7 mouse cellular contexts compared by ENCODE assay signal in genomic region chr3:52400284-52401161, GRCm38 (mm10).
DNase-seq lines count a peak whose midpoint lies in the region; ATAC-seq lines count a peak whose summit lies in the region.

No protein-coding gene starts in this region.

- H3K27me3 ChIP-seq in forebrain, embryonic 16.5 days (replicated peaks; ENCODE audit: control insufficient read depth, insufficient read depth, low read length) = 0 out of 2 replicates have a peak, but pooled peaks cover 2% of the 10 kb centered on the region
- H3K27me3 ChIP-seq in limb, embryonic 10.5 days (ENCODE audit: low read depth, poor library complexity, severe bottlenecking) = peaks cover 23% of the 10 kb centered on the region
- H3K27me3 ChIP-seq in splenic B cell, adult 2 months (ENCODE audit: control insufficient read depth, insufficient read depth, low read length, poor library complexity, severe bottlenecking) = no peaks in the 10 kb centered on the region

- no peak for ATAC-seq in forebrain, embryonic 16.5 days

- no peaks in the 10 kb centered on the region for H3K9me3 ChIP-seq in forebrain, embryonic 16.5 days (ENCODE audit: control insufficient read depth, low read length)
- H3K9me3 ChIP-seq in limb, embryonic 10.5 days (replicated peaks) = no peaks in the 10 kb centered on the region

- peak; percentile 22 for DNase-seq in ovary, postnatal 36 days (ENCODE audit: low spot score)
- no peak for DNase-seq in ovary, postnatal 14 days (ENCODE audit: low spot score)
- no peak for DNase-seq in limb, embryonic 10.5 days (ENCODE audit: low spot score)
- DNase-seq in splenic B cell, adult 2 months (ENCODE audit: low read depth, low spot score) = peak; percentile 60
- DNase-seq in gastrocnemius, postnatal 14 days = no peak
- no peak for DNase-seq in lung, postnatal 25 days (ENCODE audit: low spot score)

- H3K4me3 ChIP-seq in forebrain, embryonic 16.5 days (replicated peaks; ENCODE audit: low read length) = peak overlapping the region; percentile 34
- peak overlapping the region; percentile 48 for H3K4me3 ChIP-seq in limb, embryonic 10.5 days

- peaks cover 3% of the 10 kb centered on the region for H3K4me1 ChIP-seq in forebrain, embryonic 16.5 days (replicated peaks; ENCODE audit: control insufficient read depth, insufficient read depth, low read length)
- H3K4me1 ChIP-seq in limb, embryonic 10.5 days = peaks cover 50% of the 10 kb centered on the region

- no peak overlapping the region for H3K9ac ChIP-seq in forebrain, embryonic 16.5 days (replicated peaks; ENCODE audit: low read depth, low read length)

- 16% methylated on average over 19 of the region's 19 CpGs for WGBS in forebrain, embryonic 16.5 days
- 3% methylated on average over 19 of the region's 19 CpGs for WGBS in limb, embryonic 10.5 days

- intact Hi-C loops in gastrocnemius, postnatal 14 days (cut with DNase I; ENCODE audit: low total_unique reads) = no loop called here

- peak overlapping the region; percentile 61 for H3K4me2 ChIP-seq in forebrain, embryonic 16.5 days (ENCODE audit: low read length)

- H3K27ac ChIP-seq in forebrain, embryonic 16.5 days (ENCODE audit: low read length) = no peak overlapping the region
- peak overlapping the region; percentile 81 for H3K27ac ChIP-seq in limb, embryonic 10.5 days

- no peaks in the 10 kb centered on the region for H3K36me3 ChIP-seq in forebrain, embryonic 16.5 days (ENCODE audit: control insufficient read depth, insufficient read depth)
- H3K36me3 ChIP-seq in limb, embryonic 10.5 days = no peaks in the 10 kb centered on the region
- H3K36me3 ChIP-seq in splenic B cell, adult 2 months (ENCODE audit: control insufficient read depth, insufficient read depth, low read length, poor library complexity, severe bottlenecking) = no peaks in the 10 kb centered on the region

Comparison
In these comparisons a context has a peak if more than half of its experiments do, and no peak if none do; other contexts are left out.
1. DNase-seq: peak in ovary, postnatal 36 days (single experiment) and splenic B cell, adult 2 months (single experiment); none in ovary, postnatal 14 days (single experiment), limb, embryonic 10.5 days (single experiment), gastrocnemius, postnatal 14 days (single experiment) and lung, postnatal 25 days (single experiment).